Mouse (Mus musculus) kidney, embryonic 15.5 days (tissue): ENCODE data around the gene Itga11. TPM values are rescaled to one million over a fixed set of nuclear protein-coding genes. Genes with fewer than 3 reads are reported as not detected.
"Not testable (repeated sequence)": the region's sequence is repeated elsewhere in the genome, so short reads cannot be mapped to it uniquely, and the experiment has no call there.

Experiments
- ATAC-seq: fragments of 200-750 bp; cut with Nextera tagmentation; replicated peaks from 2 replicates; pipeline ENCODE4 v1.8.0; 2017; ENCODE audit warnings: moderate TSS enrichment; ENCODE audit not compliant: low FRiP score
- H3K27ac ChIP-seq: fragments of 300-500 bp; sonication (generic); 2 replicates; pipeline ENCODE4 v1.5.1; 2015; ENCODE audit warnings: mild to moderate bottlenecking, inconsistent platforms
- H3K27me3 ChIP-seq: fragments of 300-500 bp; sonication (generic); 2 replicates; pipeline ENCODE4 v1.6.1; 2015; ENCODE audit warnings: inconsistent platforms
- H3K36me3 ChIP-seq: fragments of 300-500 bp; sonication (generic); 2 replicates; pipeline ENCODE4 v1.6.1; 2015; ENCODE audit warnings: inconsistent platforms
- H3K4me1 ChIP-seq: fragments of 300-500 bp; sonication (generic); 2 replicates; pipeline ENCODE4 v1.6.1; 2015; ENCODE audit warnings: inconsistent platforms
- H3K4me2 ChIP-seq: fragments of 300-500 bp; sonication (generic); 2 replicates; pipeline ENCODE4 v1.6.1; 2015; ENCODE audit warnings: moderate library complexity, mild to moderate bottlenecking, inconsistent platforms
- H3K4me3 ChIP-seq: fragments of 300-500 bp; sonication (generic); replicated peaks from 2 replicates; pipeline ENCODE4 v1.5.1; 2015; ENCODE audit warnings: mild to moderate bottlenecking, inconsistent platforms
- H3K9ac ChIP-seq: fragments of 300-500 bp; sonication (generic); 2 replicates; pipeline ENCODE4 v1.6.1; 2015; ENCODE audit warnings: mild to moderate bottlenecking, inconsistent platforms
- H3K9me3 ChIP-seq: fragments of 300-500 bp; sonication (generic); replicated peaks from 2 replicates; pipeline ENCODE4 v1.6.1; 2016; ENCODE audit warnings: inconsistent platforms
- WGBS: fragments of 180-500 bp; shearing (Covaris S2); methylation state at CpG from one replicate; pipeline ENCODE4 v1.1.7; 2015; ENCODE audit warnings: mixed read lengths; 5-methylcytosine and 5-hydroxymethylcytosine counted together
- polyA plus RNA-seq: library from polyadenylated mRNA; unstranded; fragments of >200 nt; fragmentation: Nextera tagmentation; extraction: Ambion mirVana; gene quantifications from 2 replicates; pipeline ENCODE4 v1.2.1, GENCODE M21; 2015

Gene Itga11
- polyA plus RNA-seq, 1 experiment from 2014 or later = 1.2 TPM

- H3K9me3 ChIP-seq = no peaks in the 10 kb centered on the region
- no peaks in the 10 kb centered on the region for H3K27me3 ChIP-seq
- ATAC-seq = no peak
- no peak overlapping the region for H3K27ac ChIP-seq
- no peaks in the 10 kb centered on the region for H3K36me3 ChIP-seq
- peaks cover 10% of the 10 kb centered on the region; the same call in 1 of the 2 replicates for H3K4me1 ChIP-seq
- H3K4me3 ChIP-seq = no peak overlapping the region
- H3K9ac ChIP-seq = no peak overlapping the region
- WGBS = 84% methylated on average over 4 of the region's 4 CpGs
- H3K4me2 ChIP-seq = no peak overlapping the region
Observed at GRCm38 (mm10) chr9:62659026-62659425, 18.6 kb upstream of the Itga11 start.

GRCm38 (mm10) chr9:62660971-62661370 lies 16.7 kb upstream of the Itga11 start:
- not testable (repeated sequence) for H3K27ac ChIP-seq, H3K9ac ChIP-seq, H3K36me3 ChIP-seq, H3K4me2 ChIP-seq, ATAC-seq, H3K4me3 ChIP-seq, H3K9me3 ChIP-seq, H3K27me3 ChIP-seq
- 93% methylated on average over 9 of the region's 9 CpGs for WGBS
- peaks cover 12% of the 10 kb centered on the region; the same call in 1 of the 2 replicates for H3K4me1 ChIP-seq

- no peak overlapping the region for H3K9ac ChIP-seq
- no peak for ATAC-seq
- 26% methylated on average over 2 of the region's 2 CpGs for WGBS
- no peak overlapping the region for H3K4me2 ChIP-seq
- no peaks in the 10 kb centered on the region for H3K9me3 ChIP-seq
- H3K27ac ChIP-seq = no peak overlapping the region
- peaks cover 15% of the 10 kb centered on the region; the same call in 1 of the 2 replicates for H3K4me1 ChIP-seq
- no peaks in the 10 kb centered on the region for H3K27me3 ChIP-seq
- no peak overlapping the region for H3K4me3 ChIP-seq
- no peaks in the 10 kb centered on the region for H3K36me3 ChIP-seq
Observed at GRCm38 (mm10) chr9:62663443-62663842, 14.2 kb upstream of the Itga11 start.

DNA sequence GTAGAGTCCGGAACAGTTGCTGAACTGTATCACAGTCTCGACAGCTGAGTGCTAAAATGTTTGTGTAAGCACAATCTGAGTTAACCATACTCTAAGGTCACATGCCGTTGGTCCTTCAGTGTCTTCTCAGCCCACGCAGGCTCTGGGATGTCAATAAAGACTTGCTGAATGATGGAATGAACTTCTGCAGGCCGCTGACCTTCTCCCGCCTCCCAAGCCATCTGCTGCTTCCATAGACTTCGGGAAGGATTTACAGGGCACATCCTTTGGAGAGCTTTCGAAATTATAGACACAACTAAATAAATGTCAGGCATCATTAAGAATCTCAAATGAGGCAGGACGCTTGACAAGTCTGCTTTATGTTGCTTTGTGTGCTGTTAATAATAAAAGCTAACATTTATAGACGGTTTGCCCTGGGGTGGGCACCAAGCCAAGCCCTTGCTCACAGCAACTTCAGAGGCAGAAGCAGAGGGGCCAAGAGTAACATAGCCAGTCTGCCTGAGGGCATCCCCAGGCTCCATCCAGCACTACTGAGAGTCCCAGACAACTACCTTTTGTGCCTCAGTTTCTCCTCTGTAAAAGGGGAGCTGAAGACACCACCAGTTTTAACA lies 13.4 kb upstream of the Itga11 start:
- Histone ChIP-seq H3K27ac (peak overlapping the region; percentile 13; the same call in 1 of the 2 replicates), H3K27me3 (no peaks in the 10 kb centered on the region), H3K9me3 (no peaks in the 10 kb centered on the region), H3K4me3 (no peak overlapping the region), H3K4me2 (no peak overlapping the region), H3K4me1 (peaks cover 22% of the 10 kb centered on the region), H3K36me3 (no peaks in the 10 kb centered on the region), H3K9ac (no peak overlapping the region)
- WGBS = 20% methylated on average over 10 of the region's 10 CpGs
- 0 out of 2 replicates have a peak, but pooled peaks have one; percentile 22 for ATAC-seq

- no peak for ATAC-seq
- Histone ChIP-seq H3K9me3 (no peaks in the 10 kb centered on the region), H3K4me1 (peaks cover 23% of the 10 kb centered on the region), H3K4me3 (no peak overlapping the region), H3K27me3 (no peaks in the 10 kb centered on the region), H3K9ac (no peak overlapping the region), H3K27ac (no peak overlapping the region), H3K36me3 (no peaks in the 10 kb centered on the region), H3K4me2 (no peak overlapping the region)
- WGBS = 72% methylated on average over 4 of the region's 4 CpGs
Observed at GRCm38 (mm10) chr9:62665892-62666291, 11.7 kb upstream of the Itga11 start.

- H3K27me3 ChIP-seq = no peaks in the 10 kb centered on the region
- H3K4me2 ChIP-seq = no peak overlapping the region
- no peaks in the 10 kb centered on the region for H3K36me3 ChIP-seq
- H3K9me3 ChIP-seq = no peaks in the 10 kb centered on the region
- no peak overlapping the region for H3K9ac ChIP-seq
- H3K4me3 ChIP-seq = no peak overlapping the region
- H3K4me1 ChIP-seq = peaks cover 21% of the 10 kb centered on the region
- no peak overlapping the region for H3K27ac ChIP-seq
- WGBS = 85% methylated on average over 4 of the region's 4 CpGs
- no peak for ATAC-seq
Observed at GRCm38 (mm10) chr9:62668503-62668902, 9.1 kb upstream of the Itga11 start.

- Histone ChIP-seq H3K4me2 (no peak overlapping the region), H3K9me3 (no peaks in the 10 kb centered on the region), H3K4me1 (peaks cover 22% of the 10 kb centered on the region), H3K9ac (no peak overlapping the region), H3K4me3 (no peak overlapping the region), H3K27ac (no peak overlapping the region), H3K36me3 (no peaks in the 10 kb centered on the region), H3K27me3 (peaks cover 19% of the 10 kb centered on the region)
- WGBS = 82% methylated on average over 7 of the region's 7 CpGs
- ATAC-seq = no peak
Observed at GRCm38 (mm10) chr9:62673241-62673640, 4.4 kb upstream of the Itga11 start.

- Histone ChIP-seq H3K36me3 (no peaks in the 10 kb centered on the region), H3K4me1 (peaks cover 22% of the 10 kb centered on the region), H3K4me2 (no peak overlapping the region), H3K27ac (no peak overlapping the region), H3K27me3 (peaks cover 36% of the 10 kb centered on the region), H3K4me3 (no peak overlapping the region), H3K9ac (no peak overlapping the region), H3K9me3 (no peaks in the 10 kb centered on the region)
- 83% methylated on average over 1 of the region's 1 CpGs for WGBS
- ATAC-seq = no peak
Observed at GRCm38 (mm10) chr9:62675172-62675571, 2.5 kb upstream of the Itga11 start.

DNA sequence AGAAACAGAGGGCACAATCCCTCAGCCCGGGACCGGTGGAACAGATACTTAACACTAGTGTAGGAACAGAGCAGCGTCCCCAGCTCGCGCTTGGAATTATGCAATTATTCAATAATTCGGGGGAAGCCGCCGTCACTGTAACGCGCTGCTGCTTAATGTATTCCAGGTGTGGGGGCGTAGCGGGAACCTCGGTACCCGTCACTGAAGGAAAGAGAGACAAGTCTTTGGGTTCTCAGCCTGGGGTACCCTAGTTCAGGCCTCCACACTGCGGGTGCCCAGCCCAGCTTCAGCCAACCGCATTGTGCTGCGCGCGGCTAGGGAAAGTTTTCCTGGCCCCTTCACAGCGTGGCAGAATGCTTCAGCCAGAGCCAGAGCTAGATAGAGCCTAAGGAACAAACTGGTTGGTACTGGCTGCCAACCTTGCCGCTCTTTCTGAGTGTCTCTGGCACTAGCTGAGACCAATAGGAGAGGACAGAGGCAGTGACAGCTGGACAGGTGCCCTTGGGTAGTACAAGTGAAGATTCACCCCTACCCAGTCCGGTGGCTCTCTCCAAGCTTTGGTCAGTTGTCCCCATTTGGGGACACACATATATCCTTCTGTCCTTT lies 1.0 kb downstream of the Itga11 start:
- H3K9ac ChIP-seq = peak overlapping the region; percentile 30

DNA sequence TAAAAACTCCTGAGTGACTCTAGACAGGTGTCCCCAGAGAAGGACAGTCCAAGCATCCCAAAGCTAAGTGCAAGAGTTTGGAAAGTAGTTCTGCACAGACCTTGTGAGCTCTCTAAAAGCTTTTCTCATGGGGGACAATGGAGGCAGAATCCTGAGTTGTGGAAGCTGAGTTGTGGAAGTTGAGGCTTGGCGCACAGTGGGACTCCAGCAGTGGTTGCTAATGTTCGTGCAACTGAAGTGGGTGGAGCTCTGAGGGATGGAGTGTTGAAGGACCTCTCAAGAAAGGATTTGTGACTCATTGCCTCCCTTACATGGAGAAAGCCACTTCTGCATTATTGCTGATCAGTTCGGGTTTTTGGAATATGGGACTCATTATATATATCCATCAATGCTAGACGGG lies 1.8 kb downstream of the Itga11 start:
- Histone ChIP-seq H3K36me3 (no peaks in the 10 kb centered on the region), H3K27ac (no peak overlapping the region), H3K9ac (no peak overlapping the region), H3K27me3 (peaks cover 44% of the 10 kb centered on the region), H3K9me3 (no peaks in the 10 kb centered on the region), H3K4me2 (no peak overlapping the region), H3K4me1 (peaks cover 22% of the 10 kb centered on the region), H3K4me3 (no peak overlapping the region)
- WGBS = 73% methylated on average over 4 of the region's 4 CpGs
- ATAC-seq = no peak

More for the DNA sequence above, 1.0 kb downstream of the Itga11 start:
- Histone ChIP-seq H3K27ac (no peak overlapping the region), H3K9me3 (no peaks in the 10 kb centered on the region), H3K27me3 (peaks cover 44% of the 10 kb centered on the region), H3K36me3 (no peaks in the 10 kb centered on the region), H3K4me3 (peak overlapping the region; percentile 45), H3K4me1 (peaks cover 22% of the 10 kb centered on the region), H3K4me2 (peak overlapping the region; percentile 92)
- WGBS = 6% methylated on average over 22 of the region's 22 CpGs
- ATAC-seq = no peak

DNA sequence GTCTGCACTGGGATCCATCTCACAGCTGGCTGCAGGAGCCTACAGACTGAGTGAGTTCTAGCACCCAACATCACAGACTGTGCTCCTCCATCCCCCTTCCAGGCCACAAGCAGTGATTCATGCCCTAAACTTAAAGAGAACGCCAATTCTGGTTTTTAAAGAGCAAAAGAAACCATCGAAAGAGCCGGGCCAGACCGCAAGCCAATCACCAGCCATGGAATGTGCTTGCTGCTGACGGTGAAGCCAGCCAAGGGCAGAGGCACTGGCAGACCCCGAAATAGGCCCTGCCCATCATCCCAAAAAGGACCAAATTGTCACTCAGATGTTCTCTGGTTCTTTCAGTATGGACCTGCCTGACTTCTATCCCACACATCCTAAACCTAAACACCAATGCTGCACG lies 6.7 kb downstream of the Itga11 start:
- WGBS = 81% methylated on average over 7 of the region's 7 CpGs
- no peak for ATAC-seq
- no peak overlapping the region for H3K4me2 ChIP-seq
- H3K9me3 ChIP-seq = no peaks in the 10 kb centered on the region
- peaks cover 14% of the 10 kb centered on the region for H3K27me3 ChIP-seq
- no peak overlapping the region for H3K4me3 ChIP-seq
- no peak overlapping the region for H3K9ac ChIP-seq
- H3K36me3 ChIP-seq = no peaks in the 10 kb centered on the region
- 0 out of 2 replicates have a peak, but pooled peaks cover under 1% of the 10 kb centered on the region for H3K4me1 ChIP-seq
- H3K27ac ChIP-seq = no peak overlapping the region

- Histone ChIP-seq H3K9ac (no peak overlapping the region), H3K27ac (no peak overlapping the region), H3K4me1 (no peaks in the 10 kb centered on the region), H3K4me2 (no peak overlapping the region), H3K27me3 (no peaks in the 10 kb centered on the region), H3K4me3 (no peak overlapping the region), H3K36me3 (no peaks in the 10 kb centered on the region), H3K9me3 (no peaks in the 10 kb centered on the region)
- no peak for ATAC-seq
- WGBS = 93% methylated on average over 10 of the region's 10 CpGs
Observed at GRCm38 (mm10) chr9:62689748-62690147, 12.1 kb downstream of the Itga11 start.
